Mouse (Mus musculus) mesoderm, embryonic 11.5 days (tissue): ENCODE results near the gene Fn3k.
A peak's percentile ranks its signal among the peaks of the same experiment; 100 is the strongest.

Source experiments
- DNase-seq: peaks from one replicate; pipeline ENCODE4 v3.0.0-alpha.2; 2012; ENCODE audit warnings: low read depth, low spot score

The Fn3k gene

GRCm38 (mm10) chr11:121434156-121435155, at the start of gene Fn3k:
TSS of gene Fn3k (plus strand) at chr11:121434913.
- peak; percentile 79 for DNase-seq

GRCm38 (mm10) chr11:121387750-121388553, 46.8 kb upstream of the Fn3k start, which contains the start of gene Rab40b:
TSS of gene Rab40b (minus strand) at chr11:121388251.
- peak; percentile 96 for DNase-seq

- no peak for DNase-seq
These were observed 46.2 kb upstream of the Fn3k start for GRCm38 (mm10) chr11:121388554-121388945.

GRCm38 (mm10) chr11:121390793-121391192, 43.9 kb upstream of the Fn3k start:
- no peak for DNase-seq

GRCm38 (mm10) chr11:121392405-121392804, 42.3 kb upstream of the Fn3k start:
- no peak for DNase-seq

- DNase-seq: no peak
These were observed 27.2 kb upstream of the Fn3k start for GRCm38 (mm10) chr11:121407366-121408155.

GRCm38 (mm10) chr11:121414762-121415161, 20.0 kb upstream of the Fn3k start:
- no peak for DNase-seq

- DNase-seq: no peak
These were observed 19.4 kb upstream of the Fn3k start for GRCm38 (mm10) chr11:121415351-121415750.

- DNase-seq: no peak
These were observed 16.7 kb upstream of the Fn3k start for GRCm38 (mm10) chr11:121417971-121418370.

GRCm38 (mm10) chr11:121418932-121419331, 15.8 kb upstream of the Fn3k start:
- DNase-seq: no peak

- no peak for DNase-seq
These were observed 14.3 kb upstream of the Fn3k start for GRCm38 (mm10) chr11:121420379-121420778.

GRCm38 (mm10) chr11:121420830-121421552, 13.7 kb upstream of the Fn3k start, which contains the start of gene Fn3krp:
TSS of gene Fn3krp (plus strand) at chr11:121421401.
- peak; percentile 97 for DNase-seq

- no peak for DNase-seq
These were observed 13.1 kb upstream of the Fn3k start for GRCm38 (mm10) chr11:121421553-121422173.

- no peak for DNase-seq
These were observed 1.3 kb upstream of the Fn3k start for GRCm38 (mm10) chr11:121433397-121433796.

- DNase-seq: no peak
These were observed 2.5 kb downstream of the Fn3k start for GRCm38 (mm10) chr11:121437236-121437635.

GRCm38 (mm10) chr11:121439686-121440292, 5.1 kb downstream of the Fn3k start:
- DNase-seq: no peak

GRCm38 (mm10) chr11:121441653-121442052, 6.9 kb downstream of the Fn3k start:
- no peak for DNase-seq

GRCm38 (mm10) chr11:121442076-121442475, 7.4 kb downstream of the Fn3k start:
- no peak for DNase-seq

GRCm38 (mm10) chr11:121451216-121451726, 16.6 kb downstream of the Fn3k start:
- no peak for DNase-seq
